Mouse (Mus musculus): ENCODE results near the gene Dcp1a. TPM values are rescaled to one million over a fixed set of nuclear protein-coding genes. Genes with fewer than 3 reads are reported as not detected.

The Dcp1a gene
- polyA plus RNA-seq, 1 experiment = 7.7 TPM

- no peak for TF ChIP-seq USF1 (IDR thresholded peaks at IDR 0.05; ENCODE audit: low read depth)
- no peak for TF ChIP-seq CTCF (IDR thresholded peaks at IDR 0.05; ENCODE audit: control insufficient read depth, insufficient read depth, insufficient read length)
- TF ChIP-seq MYOD1 (IDR thresholded peaks at IDR 0.05; ENCODE audit: control insufficient read depth, insufficient read length, low read depth) = no peak
- no peak for TF ChIP-seq MYOG (IDR thresholded peaks at IDR 0.05; ENCODE audit: control insufficient read depth, extremely low read depth, insufficient read length)
- TF ChIP-seq MAX (IDR thresholded peaks at IDR 0.05) = no peak
- TF ChIP-seq CEBPB (IDR thresholded peaks at IDR 0.05; ENCODE audit: low read depth) = no peak
- TF ChIP-seq FOSL1 (IDR thresholded peaks at IDR 0.05; ENCODE audit: insufficient read depth, low read length, poor library complexity, severe bottlenecking) = no peak
- peaks cover 68% of the 10 kb centered on the region for H3K36me3 ChIP-seq (ENCODE audit: control insufficient read depth, insufficient read depth)
Measured at GRCm38 (mm10) chr14:30561470-30562187, 82.3 kb downstream of the Dcp1a start.

GRCm38 (mm10) chr14:30562343-30562742 lies 83.0 kb downstream of the Dcp1a start:
- no peak overlapping the region for H3ac ChIP-seq (ENCODE audit: control insufficient read depth, insufficient read length, low read depth)
- TF ChIP-seq CEBPB (IDR thresholded peaks at IDR 0.05; ENCODE audit: low read depth) (no peak), MYOD1 (IDR thresholded peaks at IDR 0.05; ENCODE audit: control insufficient read depth, insufficient read length, low read depth) (no peak), MAX (IDR thresholded peaks at IDR 0.05) (no peak), FOSL1 (IDR thresholded peaks at IDR 0.05; ENCODE audit: insufficient read depth, low read length, poor library complexity, severe bottlenecking) (no peak), CTCF (IDR thresholded peaks at IDR 0.05; ENCODE audit: control insufficient read depth, insufficient read depth, insufficient read length) (no peak), MYOG (IDR thresholded peaks at IDR 0.05; ENCODE audit: control insufficient read depth, extremely low read depth, insufficient read length) (no peak), USF1 (IDR thresholded peaks at IDR 0.05; ENCODE audit: low read depth) (no peak)
- H3K36me3 ChIP-seq (ENCODE audit: control insufficient read depth, insufficient read depth) = peaks cover 75% of the 10 kb centered on the region
- no peak overlapping the region for H3K4me3 ChIP-seq (ENCODE audit: insufficient read depth, poor library complexity, severe bottlenecking)
- peaks cover 9% of the 10 kb centered on the region for H3K79me3 ChIP-seq (ENCODE audit: low read depth)
- H3K27me3 ChIP-seq (ENCODE audit: control insufficient read depth, insufficient read depth, insufficient read length) = no peaks in the 10 kb centered on the region
- H3K79me2 ChIP-seq (ENCODE audit: control insufficient read depth, insufficient read depth) = peaks cover 17% of the 10 kb centered on the region

More at GRCm38 (mm10) chr14:30561470-30562187, 82.3 kb downstream of the Dcp1a start:
- Histone ChIP-seq H3K27me3 (ENCODE audit: control insufficient read depth, insufficient read depth, insufficient read length) (no peaks in the 10 kb centered on the region), H3K79me2 (ENCODE audit: control insufficient read depth, insufficient read depth) (peaks cover 24% of the 10 kb centered on the region), H3ac (ENCODE audit: control insufficient read depth, insufficient read length, low read depth) (no peak overlapping the region), H3K4me3 (ENCODE audit: insufficient read depth, poor library complexity, severe bottlenecking) (no peak overlapping the region), H3K79me3 (ENCODE audit: low read depth) (peaks cover 15% of the 10 kb centered on the region)

GRCm38 (mm10) chr14:30564451-30564850 lies 85.1 kb downstream of the Dcp1a start:
- H3K27me3 ChIP-seq (ENCODE audit: control insufficient read depth, insufficient read depth, insufficient read length) = no peaks in the 10 kb centered on the region
- TF ChIP-seq MYOG (IDR thresholded peaks at IDR 0.05; ENCODE audit: control insufficient read depth, extremely low read depth, insufficient read length) (no peak), USF1 (IDR thresholded peaks at IDR 0.05; ENCODE audit: low read depth) (no peak), MYOD1 (IDR thresholded peaks at IDR 0.05; ENCODE audit: control insufficient read depth, insufficient read length, low read depth) (no peak), CTCF (IDR thresholded peaks at IDR 0.05; ENCODE audit: control insufficient read depth, insufficient read depth, insufficient read length) (no peak), MAX (IDR thresholded peaks at IDR 0.05) (no peak)
- H3ac ChIP-seq (ENCODE audit: control insufficient read depth, insufficient read length, low read depth) = no peak overlapping the region
- H3K79me3 ChIP-seq (ENCODE audit: low read depth) = peaks cover 1% of the 10 kb centered on the region
- H3K4me3 ChIP-seq (ENCODE audit: insufficient read depth, poor library complexity, severe bottlenecking) = no peak overlapping the region
- H3K36me3 ChIP-seq (ENCODE audit: control insufficient read depth, insufficient read depth) = peaks cover 87% of the 10 kb centered on the region
- peaks cover 4% of the 10 kb centered on the region for H3K79me2 ChIP-seq (ENCODE audit: control insufficient read depth, insufficient read depth)

DNA sequence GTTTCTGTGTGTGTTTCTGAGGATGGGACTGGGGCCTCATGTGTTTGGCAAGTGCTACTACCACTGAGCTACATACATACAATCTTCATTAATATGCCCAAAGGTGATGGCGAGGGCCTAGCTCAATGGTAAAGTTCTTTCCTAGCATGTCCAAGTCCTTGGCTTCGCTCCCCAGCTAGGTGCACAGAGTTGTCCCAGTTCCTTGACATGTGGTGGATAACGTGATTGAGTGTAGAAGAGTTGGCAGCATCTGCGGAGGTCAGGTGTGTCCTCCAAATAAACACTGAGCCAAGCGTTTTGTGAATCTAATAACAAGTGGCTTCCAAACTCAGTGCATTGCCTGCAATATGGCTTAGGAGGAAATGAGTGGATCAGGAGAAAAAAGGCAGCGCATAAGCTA lies 87.0 kb downstream of the Dcp1a start:
- H3K79me2 ChIP-seq (ENCODE audit: control insufficient read depth, insufficient read depth) = peaks cover 4% of the 10 kb centered on the region
- no peaks in the 10 kb centered on the region for H3K79me3 ChIP-seq (ENCODE audit: low read depth)
- peaks cover 88% of the 10 kb centered on the region for H3K36me3 ChIP-seq (ENCODE audit: control insufficient read depth, insufficient read depth)
- H3K4me3 ChIP-seq (ENCODE audit: insufficient read depth, poor library complexity, severe bottlenecking) = no peak overlapping the region
- H3ac ChIP-seq (ENCODE audit: control insufficient read depth, insufficient read length, low read depth) = no peak overlapping the region
- TF ChIP-seq CTCF (IDR thresholded peaks at IDR 0.05; ENCODE audit: control insufficient read depth, insufficient read depth, insufficient read length) (no peak), FOSL1 (IDR thresholded peaks at IDR 0.05; ENCODE audit: insufficient read depth, low read length, poor library complexity, severe bottlenecking) (no peak)
- H3K27me3 ChIP-seq (ENCODE audit: control insufficient read depth, insufficient read depth, insufficient read length) = no peaks in the 10 kb centered on the region

DNA sequence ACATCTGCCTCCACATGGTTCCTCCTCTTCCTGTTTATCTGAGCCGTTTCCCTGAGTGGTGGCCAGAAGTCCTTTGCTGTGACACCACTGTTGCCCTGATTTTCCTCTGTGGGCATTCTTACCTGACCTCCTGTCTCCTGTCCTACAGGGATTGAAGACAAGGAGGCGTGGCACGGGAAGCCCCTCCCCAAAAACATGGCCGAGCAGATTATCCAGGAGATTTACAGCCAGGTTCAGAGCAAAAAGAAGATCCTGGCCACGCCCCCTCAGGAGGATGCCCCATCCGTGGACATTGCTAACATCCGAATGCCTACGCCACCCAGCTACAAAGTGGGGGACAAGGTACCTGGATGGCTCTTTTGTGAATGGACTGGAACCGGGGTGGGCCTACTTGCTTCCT lies 88.7 kb downstream of the Dcp1a start:
- no peak overlapping the region for H3K4me3 ChIP-seq (ENCODE audit: insufficient read depth, poor library complexity, severe bottlenecking)
- H3K36me3 ChIP-seq (ENCODE audit: control insufficient read depth, insufficient read depth) = peaks cover 94% of the 10 kb centered on the region

GRCm38 (mm10) chr14:30570303-30570702 lies 91.0 kb downstream of the Dcp1a start:
- TF ChIP-seq MAX (IDR thresholded peaks at IDR 0.05) (no peak), CEBPB (IDR thresholded peaks at IDR 0.05; ENCODE audit: low read depth) (no peak), MYOD1 (IDR thresholded peaks at IDR 0.05; ENCODE audit: control insufficient read depth, insufficient read length, low read depth) (peak; percentile 49)
- Histone ChIP-seq H3K4me3 (ENCODE audit: insufficient read depth, poor library complexity, severe bottlenecking) (no peak overlapping the region), H3K79me3 (ENCODE audit: low read depth) (no peaks in the 10 kb centered on the region), H3K36me3 (ENCODE audit: control insufficient read depth, insufficient read depth) (peaks cover 94% of the 10 kb centered on the region), H3ac (ENCODE audit: control insufficient read depth, insufficient read length, low read depth) (no peak overlapping the region), H3K27me3 (ENCODE audit: control insufficient read depth, insufficient read depth, insufficient read length) (no peaks in the 10 kb centered on the region), H3K79me2 (ENCODE audit: control insufficient read depth, insufficient read depth) (no peaks in the 10 kb centered on the region)

More for the DNA sequence above, 88.7 kb downstream of the Dcp1a start:
- Histone ChIP-seq H3K27me3 (ENCODE audit: control insufficient read depth, insufficient read depth, insufficient read length) (no peaks in the 10 kb centered on the region), H3K79me3 (ENCODE audit: low read depth) (no peaks in the 10 kb centered on the region), H3ac (ENCODE audit: control insufficient read depth, insufficient read length, low read depth) (no peak overlapping the region), H3K79me2 (ENCODE audit: control insufficient read depth, insufficient read depth) (peaks cover 4% of the 10 kb centered on the region)
- no peak for TF ChIP-seq CEBPB (IDR thresholded peaks at IDR 0.05; ENCODE audit: low read depth)
